Comparison of ENCODE assay signal across 21 mouse cellular contexts in genomic region chr2:28624870-28625269, GRCm38 (mm10). TPM values are rescaled to one million over a fixed set of nuclear protein-coding genes. Genes with fewer than 3 reads are reported as not detected.
A peak's percentile ranks its signal among the peaks of the same experiment; 100 is the strongest.
DNase-seq lines count a peak whose midpoint lies in the region; ATAC-seq and TF ChIP-seq lines count a peak whose summit lies in the region.
"Had no signal": no experiment of that assay in that cellular context is flagged by ENCODE, and none has a peak within 500 bp of the region (broad histone marks: within the 10 kb centered on the region; RNA-seq: fewer than 3 reads in every experiment).

No protein-coding gene starts in this region.

- WGBS in kidney, postnatal 0 days, result 91% methylated on average over 3 of the region's 3 CpGs

- H3K9ac ChIP-seq in kidney, postnatal 0 days (ENCODE audit: low read depth, low read length), result no peak overlapping the region
- H3K9ac ChIP-seq: liver, embryonic 13.5 days; neural tube, embryonic 15.5 days had no signal

- H3K9me3 ChIP-seq in kidney, postnatal 0 days (replicated peaks; ENCODE audit: low read length), result no peaks in the 10 kb centered on the region
- H3K9me3 ChIP-seq: liver, embryonic 13.5 days; midbrain, embryonic 10.5 days; neural tube, embryonic 15.5 days had no signal

- H3K27me3 ChIP-seq in kidney, postnatal 0 days (ENCODE audit: insufficient read depth, low read length), result 0 out of 2 replicates have a peak, but pooled peaks cover 6% of the 10 kb centered on the region

- H3K36me3 ChIP-seq in kidney, postnatal 0 days (ENCODE audit: insufficient read depth, low read length), result no peaks in the 10 kb centered on the region
- H3K36me3 ChIP-seq: liver, embryonic 13.5 days; midbrain, embryonic 10.5 days; neural tube, embryonic 15.5 days had no signal

- no peak overlapping the region for H3K4me2 ChIP-seq in kidney, postnatal 0 days (ENCODE audit: low read length)
- H3K4me2 ChIP-seq: liver, embryonic 13.5 days; neural tube, embryonic 15.5 days had no signal

- no peak for DNase-seq in kidney, postnatal 0 days (ENCODE audit: low spot score)
- no peak for DNase-seq in kidney, postnatal 25 days
- peak; percentile 47 for DNase-seq in thymus, postnatal 4 days
- no peak for DNase-seq in thymus, adult 18-20 months
- peak; percentile 77 for DNase-seq in ZHBTc4 (ENCODE audit: low read depth, low spot score)
- no peak for DNase-seq in urinary bladder, postnatal 10 days (ENCODE audit: low spot score)
- DNase-seq in heart, postnatal 36 days, result no peak
- DNase-seq: adrenal gland, postnatal 14 days; cerebellum, postnatal 25 days; heart, adult 18-20 months; heart, postnatal 14 days; layer of hippocampus, adult 9-11 months; liver, embryonic 13.5 days; spleen, adult 18-20 months had no signal

- H3K4me3 ChIP-seq in kidney, postnatal 0 days (replicated peaks; ENCODE audit: low read depth, low read length), result no peak overlapping the region
- H3K4me3 ChIP-seq: liver, embryonic 13.5 days; midbrain, embryonic 10.5 days; neural tube, embryonic 15.5 days had no signal

- intact Hi-C loops in heart, postnatal 36 days (cut with DNase I), result no loop called here

- H3K27ac ChIP-seq in kidney, postnatal 0 days, result no peak overlapping the region
- H3K27ac ChIP-seq: liver, embryonic 13.5 days; midbrain, embryonic 10.5 days; neural tube, embryonic 15.5 days had no signal

- peak; percentile 34; the same call in 1 of the 2 replicates for TF ChIP-seq CTCF in kidney, postnatal 0 days (IDR thresholded peaks at IDR 0.05; ENCODE audit: low read depth)

- ATAC-seq in kidney, postnatal 0 days (replicated peaks; ENCODE audit: low FRiP score, low read depth), result no peak
- no peak for ATAC-seq in cerebellum, adult (ENCODE audit: insufficient number of reproducible peaks, low FRiP score, low TSS enrichment)
- ATAC-seq: forebrain, embryonic 16.5 days; inflammation-experienced regulatory T-cells, adult 6 months had no signal

- peaks cover 6% of the 10 kb centered on the region; the same call in 1 of the 2 replicates for H3K4me1 ChIP-seq in kidney, postnatal 0 days (replicated peaks; ENCODE audit: insufficient read depth, low read length)

RNA-seq across cellular contexts. Expression of gene Gfi1b, which starts 3.1 kb away (rescaled TPM):
- polyA plus RNA-seq in kidney, postnatal 0 days (2015; fragmentation: Nextera tagmentation; extraction: Ambion mirVana), result 0.09 TPM in 1 of 2 replicates, not detected in the other
- not detected for total RNA-seq in heart, postnatal 36 days (2021)
- total RNA-seq: gastrocnemius, adult 18-20 months; heart, adult 18-20 months; heart, postnatal 14 days; left cerebral cortex, postnatal 14 days had no signal
- polyA plus RNA-seq: forebrain, embryonic 16.5 days; inflammation-experienced regulatory T-cells, adult 6 months; neural tube, embryonic 15.5 days had no signal

RNA-seq across cellular contexts. Expression of gene Tsc1, which starts 16.2 kb away (rescaled TPM):
- polyA plus RNA-seq in kidney, postnatal 0 days (2015; fragmentation: Nextera tagmentation; extraction: Ambion mirVana), result 9.5 and 10.6 TPM in 2 replicates
- total RNA-seq in heart, postnatal 36 days (2021), result 10 to 100 TPM; 26.2 to 26.3 TPM

RNA-seq across cellular contexts. Expression of gene Gtf3c5, which starts 41.3 kb away (rescaled TPM):
- polyA plus RNA-seq in kidney, postnatal 0 days (2015; fragmentation: Nextera tagmentation; extraction: Ambion mirVana), result 19.6 and 22.4 TPM in 2 replicates
- 10 to 100 TPM in 1 of 2 experiments, 1 to 10 TPM in 1; 9.6 to 11.5 TPM for total RNA-seq in heart, postnatal 36 days (2021)

Comparison
In these comparisons a context has a peak if more than half of its experiments do, and no peak if none do; other contexts are left out.
1. DNase-seq: peak in thymus, postnatal 4 days (single experiment) and ZHBTc4 (single experiment); none in kidney, postnatal 0 days (single experiment), kidney, postnatal 25 days (0 of 2), thymus, adult 18-20 months (0 of 2), urinary bladder, postnatal 10 days (single experiment) and heart, postnatal 36 days (0 of 2).